Mouse (Mus musculus) liver, embryonic 14.5 days (tissue): ENCODE measurements around the gene Prkar2b.

Experiments
- CTCF ChIP-seq: IDR thresholded peaks from 2 replicates; pipeline ENCODE4 v1.5.1; 2016; ENCODE audit warnings: antibody characterized with exemption, low read depth, control low read depth
- EP300 ChIP-seq: IDR thresholded peaks from 2 replicates; pipeline ENCODE4 v1.6.1; 2016; ENCODE audit warnings: antibody characterized with exemption, low read depth

DNA sequence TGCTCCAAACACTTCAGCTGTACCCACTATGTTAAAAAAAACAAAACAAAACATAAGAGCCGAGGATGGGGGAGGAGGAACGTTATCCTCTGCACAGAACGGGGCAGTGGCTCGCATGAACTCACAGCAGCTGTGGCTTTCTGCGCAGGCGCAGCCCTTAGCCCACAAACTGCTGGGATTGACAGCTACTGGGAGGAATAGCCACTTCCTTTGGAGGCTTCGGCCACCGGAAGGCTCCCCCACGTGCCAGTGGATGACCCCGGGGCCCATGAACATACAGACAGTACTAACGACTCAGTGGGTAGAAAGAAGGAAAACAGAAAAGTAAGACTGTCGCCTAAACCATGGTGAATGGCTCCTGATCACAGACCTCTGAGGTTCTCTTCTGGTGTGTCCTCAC is 76.4 kb downstream of the Prkar2b start:
- no peak for TF ChIP-seq CTCF
- no peak for TF ChIP-seq EP300
